Mouse (Mus musculus) small intestine, adult 2 months (tissue): ENCODE data around the gene Mrpl42. TPM values are rescaled to one million over a fixed set of nuclear protein-coding genes. Genes with fewer than 3 reads are reported as not detected.

Source experiments
- H3K27ac ChIP-seq: fragments of 200-500 bp; 2 replicates; pipeline ENCODE4 v1.5.1; 2012; ENCODE audit warnings: low read depth, low read length, control low read depth, inconsistent platforms; ENCODE audit not compliant: insufficient read depth
- H3K27me3 ChIP-seq: fragments of 200-500 bp; 2 replicates; pipeline ENCODE4 v1.6.1; 2012; ENCODE audit warnings: mild to moderate bottlenecking, moderate library complexity, low read length, inconsistent platforms; ENCODE audit not compliant: control insufficient read depth, insufficient read depth
- H3K36me3 ChIP-seq: fragments of 200-500 bp; 2 replicates; pipeline ENCODE4 v1.6.1; 2012; ENCODE audit warnings: mild to moderate bottlenecking, low read length, control low read depth, inconsistent platforms; ENCODE audit not compliant: control insufficient read depth, insufficient read depth
- H3K4me1 ChIP-seq: fragments of 200-500 bp; 2 replicates; pipeline ENCODE4 v1.6.1; 2012; ENCODE audit warnings: low read length, inconsistent platforms, mixed read lengths; ENCODE audit not compliant: control insufficient read depth, insufficient read depth, insufficient read length
- H3K4me3 ChIP-seq: fragments of 200-500 bp; 2 replicates; pipeline ENCODE4 v1.5.1; 2012; ENCODE audit warnings: low read depth, mild to moderate bottlenecking, control low read depth, inconsistent platforms, low read length, moderate library complexity
- CTCF ChIP-seq: fragments of 200-500 bp; IDR thresholded peaks from 2 replicates; pipeline ENCODE4 v1.5.1; 2012; ENCODE audit warnings: low read depth, mild to moderate bottlenecking, control low read depth, inconsistent platforms, low read length, moderate library complexity, mixed read lengths; ENCODE audit not compliant: insufficient replicate concordance, insufficient read length; ENCODE audit errors: extremely low read depth
- POLR2A ChIP-seq: fragments of 200-500 bp; IDR thresholded peaks from 2 replicates; pipeline ENCODE4 v1.6.1; 2012; ENCODE audit warnings: low read depth, mild to moderate bottlenecking, control low read depth, inconsistent platforms, low read length, moderate library complexity
- WGBS: fragments of 180-500 bp; shearing (Covaris S2); methylation state at CpG from one replicate; pipeline ENCODE4 v1.1.7; 2018; 5-methylcytosine and 5-hydroxymethylcytosine counted together
- polyA plus RNA-seq: library from polyadenylated mRNA; depleted of rRNA; stranded (reverse); fragments of >200 nt; gene quantifications from 2 replicates; pipeline ENCODE4 v1.2.3, GENCODE M21; 2012

The Mrpl42 gene
- polyA plus RNA-seq, 1 experiment = 38.2 TPM

- 77% methylated on average over 3 of the region's 3 CpGs for WGBS
- TF ChIP-seq CTCF (no peak), POLR2A (no peak)
- Histone ChIP-seq H3K27ac (no peak overlapping the region), H3K36me3 (no peaks in the 10 kb centered on the region), H3K27me3 (no peaks in the 10 kb centered on the region), H3K4me1 (no peaks in the 10 kb centered on the region; the same call in 1 of the 2 replicates), H3K4me3 (no peak overlapping the region)
Measured at GRCm38 (mm10) chr10:95471186-95471585, 30.6 kb downstream of the Mrpl42 start.

GRCm38 (mm10) chr10:95468894-95469293, 32.8 kb downstream of the Mrpl42 start:
- WGBS = 80% methylated on average over 4 of the region's 4 CpGs
- H3K4me1 ChIP-seq = no peaks in the 10 kb centered on the region; the same call in none of the 2 replicates

GRCm38 (mm10) chr10:95465485-95465896, 36.2 kb downstream of the Mrpl42 start:
- no peak for TF ChIP-seq CTCF
- no peak for TF ChIP-seq POLR2A
- H3K4me1 ChIP-seq = no peaks in the 10 kb centered on the region; the same call in none of the 2 replicates
- H3K36me3 ChIP-seq = no peaks in the 10 kb centered on the region
- WGBS = 22% methylated on average over 4 of the region's 4 CpGs
- no peaks in the 10 kb centered on the region for H3K27me3 ChIP-seq
- H3K4me3 ChIP-seq = no peak overlapping the region
- H3K27ac ChIP-seq = no peak overlapping the region

More at GRCm38 (mm10) chr10:95468894-95469293, 32.8 kb downstream of the Mrpl42 start:
- H3K4me3 ChIP-seq = no peak overlapping the region
- no peaks in the 10 kb centered on the region for H3K27me3 ChIP-seq
- no peak for TF ChIP-seq POLR2A
- no peak for TF ChIP-seq CTCF
- no peaks in the 10 kb centered on the region for H3K36me3 ChIP-seq
- no peak overlapping the region for H3K27ac ChIP-seq

GRCm38 (mm10) chr10:95464527-95464926, 37.2 kb downstream of the Mrpl42 start:
- no peaks in the 10 kb centered on the region for H3K36me3 ChIP-seq
- no peak overlapping the region for H3K27ac ChIP-seq
- no peaks in the 10 kb centered on the region; the same call in none of the 2 replicates for H3K4me1 ChIP-seq
- WGBS = 89% methylated on average over 6 of the region's 6 CpGs
- H3K27me3 ChIP-seq = no peaks in the 10 kb centered on the region
- no peak overlapping the region for H3K4me3 ChIP-seq
- TF ChIP-seq POLR2A (no peak), CTCF (no peak)

GRCm38 (mm10) chr10:95462231-95462630, 39.5 kb downstream of the Mrpl42 start:
- no peak overlapping the region for H3K4me3 ChIP-seq
- H3K27me3 ChIP-seq = no peaks in the 10 kb centered on the region
- no peaks in the 10 kb centered on the region; the same call in none of the 2 replicates for H3K4me1 ChIP-seq
- no peak overlapping the region for H3K27ac ChIP-seq
- H3K36me3 ChIP-seq = no peaks in the 10 kb centered on the region
- TF ChIP-seq CTCF (no peak), POLR2A (no peak)
- 56% methylated on average over 1 of the region's 1 CpGs for WGBS

- WGBS = 70% methylated on average over 4 of the region's 4 CpGs
- H3K4me3 ChIP-seq = no peak overlapping the region
- H3K27me3 ChIP-seq = no peaks in the 10 kb centered on the region
- no peak overlapping the region for H3K27ac ChIP-seq
- TF ChIP-seq CTCF = no peak
- no peak for TF ChIP-seq POLR2A
- no peaks in the 10 kb centered on the region; the same call in 1 of the 2 replicates for H3K4me1 ChIP-seq
- no peaks in the 10 kb centered on the region for H3K36me3 ChIP-seq
Measured at GRCm38 (mm10) chr10:95461053-95461553, 40.6 kb downstream of the Mrpl42 start.

GRCm38 (mm10) chr10:95458050-95458806, 43.5 kb downstream of the Mrpl42 start:
- TF ChIP-seq POLR2A = no peak
- TF ChIP-seq CTCF = no peak
- H3K36me3 ChIP-seq = no peaks in the 10 kb centered on the region
- no peak overlapping the region for H3K27ac ChIP-seq
- H3K27me3 ChIP-seq = no peaks in the 10 kb centered on the region
- no peaks in the 10 kb centered on the region for H3K4me1 ChIP-seq
- 34% methylated on average over 9 of the region's 9 CpGs for WGBS
- no peak overlapping the region for H3K4me3 ChIP-seq
